Mouse (Mus musculus) erythroblast, embryonic 14.5 days (primary cell): ENCODE results near the gene Dram1.

ENCODE experiments used
- GATA1 ChIP-seq: IDR thresholded peaks from 2 replicates; pipeline ENCODE4 v1.6.1; 2012; ENCODE audit warnings: low read length, inconsistent platforms, mixed read lengths
- TAL1 ChIP-seq: IDR thresholded peaks from 3 replicates; pipeline ENCODE4 v1.6.1; 2012; ENCODE audit warnings: low read length, inconsistent platforms, mixed read lengths

DNA sequence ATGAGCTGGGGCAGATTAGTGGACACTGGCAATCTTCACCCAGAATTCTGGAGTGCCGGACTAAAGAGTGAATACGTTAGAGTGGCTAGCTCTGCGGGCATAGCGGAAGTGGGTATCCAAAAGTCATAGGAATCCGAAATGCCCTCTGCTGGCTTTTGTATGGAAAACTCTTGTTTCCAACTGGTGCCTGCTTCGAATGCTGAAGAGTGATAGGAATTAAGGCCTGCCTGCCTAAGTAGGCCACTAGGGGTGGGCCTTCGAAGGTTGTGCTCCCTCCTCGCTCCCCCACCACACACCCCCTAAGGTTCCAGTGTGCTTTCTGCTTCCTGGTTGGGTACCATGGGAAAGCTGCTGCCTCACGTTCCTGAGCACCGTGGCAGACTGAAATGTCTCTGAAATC is 3.9 kb downstream of the Dram1 start:
- TF ChIP-seq GATA1 (no peak), TAL1 (no peak)
